Mouse (Mus musculus): ENCODE measurements around the gene Fam126a.
"Not testable (repeated sequence)": the region's sequence is repeated elsewhere in the genome, so short reads cannot be mapped to it uniquely, and the experiment has no call there.

Fam126a gene

GRCm38 (mm10) chr5:23889461-23889860 lies 141.0 kb downstream of the Fam126a start:
- POLR2A ChIA-PET, result interaction anchor here in 2 of 4 experiments (0.6 to 1.3 kb wide), 2 partner anchors 10 to 246 kb away, joined by 3 read pairs; no protein-coding TSS in a partner anchor
- CTCF ChIA-PET, result interaction anchor here in 3 of 4 experiments (0.5 to 2.7 kb wide), 7 partner anchors 99 to 1400 kb away, joined by 3 to 11 read pairs (median 3); partner anchors contain the start of gene Chpf2 (in 1 of the 3)

- ChIA-PET CTCF (no interaction called here), POLR2A (interaction anchor here in 1 of 4 experiments (1.2 kb wide), 1 partner anchor 29 kb away, joined by 3 read pairs; no protein-coding TSS in a partner anchor)
These were observed 143.4 kb downstream of the Fam126a start for GRCm38 (mm10) chr5:23887111-23887510.

- ChIA-PET POLR2A (interaction anchor here in 2 of 4 experiments (0.6 to 1.2 kb wide), 4 partner anchors 19 to 969 kb away, joined by 3 to 4 read pairs (median 3); no protein-coding TSS in a partner anchor), CTCF (no interaction called here)
These were observed 156.0 kb downstream of the Fam126a start for GRCm38 (mm10) chr5:23874457-23874856.

- CTCF ChIA-PET, result interaction anchor here in 1 of 4 experiments (1.2 kb wide), 1 partner anchor 9 kb away, joined by 3 read pairs; no protein-coding TSS in a partner anchor
- POLR2A ChIA-PET, result interaction anchor here in 2 of 4 experiments (0.6 to 1.6 kb wide), 7 partner anchors 13 to 193 kb away, joined by 3 read pairs; no protein-coding TSS in a partner anchor
These were observed 157.9 kb downstream of the Fam126a start for GRCm38 (mm10) chr5:23872586-23872985.

GRCm38 (mm10) chr5:23871323-23871722 lies 159.2 kb downstream of the Fam126a start:
- CTCF ChIA-PET, result not testable (repeated sequence)
- POLR2A ChIA-PET, result interaction anchor here in 1 of 4 experiments (1.0 to 1.2 kb wide), 2 partner anchors 15 to 20 kb away, joined by 3 to 4 read pairs; no protein-coding TSS in a partner anchor

GRCm38 (mm10) chr5:23865941-23866340 lies 164.5 kb downstream of the Fam126a start:
- POLR2A ChIA-PET, result no interaction called here
- CTCF ChIA-PET, result no interaction called here
